Mouse (Mus musculus): ENCODE results near the gene Ap5z1. TPM values are rescaled to one million over a fixed set of nuclear protein-coding genes. Genes with fewer than 3 reads are reported as not detected.

The Ap5z1 gene
- 20.2 TPM for polyA plus RNA-seq (2017; shearing (Covaris generic))

GRCm38 (mm10) chr5:142463461-142464454 is at the start of gene Ap5z1:
Gene Ap5z1, plus strand, starts transcription at chr5:142463944.

Other genes starting within 250 kb of the Ap5z1 start
- 20.2 TPM for gene Foxk1, start 62.4 kb upstream of the Ap5z1 start, polyA plus RNA-seq (2017; shearing (Covaris generic))
- gene Papolb, start 66.1 kb downstream of the Ap5z1 start, polyA plus RNA-seq (2017; shearing (Covaris generic)) = not detected
- gene Radil, start 87.2 kb downstream of the Ap5z1 start, polyA plus RNA-seq (2017; shearing (Covaris generic)) = not detected
- gene Mmd2, start 144.9 kb downstream of the Ap5z1 start, polyA plus RNA-seq (2017; shearing (Covaris generic)) = not detected
- 78.4 TPM for gene Wipi2, start 163.8 kb downstream of the Ap5z1 start, polyA plus RNA-seq (2017; shearing (Covaris generic))
- 0.58 TPM for gene Slc29a4, start 228.6 kb downstream of the Ap5z1 start, polyA plus RNA-seq (2017; shearing (Covaris generic))